Mouse (Mus musculus): ENCODE results near the gene Map3k5. TPM values are rescaled to one million over a fixed set of nuclear protein-coding genes. Genes with fewer than 3 reads are reported as not detected.

Gene Map3k5
- polyA plus RNA-seq, 1 experiment = 12.1 TPM

DNA sequence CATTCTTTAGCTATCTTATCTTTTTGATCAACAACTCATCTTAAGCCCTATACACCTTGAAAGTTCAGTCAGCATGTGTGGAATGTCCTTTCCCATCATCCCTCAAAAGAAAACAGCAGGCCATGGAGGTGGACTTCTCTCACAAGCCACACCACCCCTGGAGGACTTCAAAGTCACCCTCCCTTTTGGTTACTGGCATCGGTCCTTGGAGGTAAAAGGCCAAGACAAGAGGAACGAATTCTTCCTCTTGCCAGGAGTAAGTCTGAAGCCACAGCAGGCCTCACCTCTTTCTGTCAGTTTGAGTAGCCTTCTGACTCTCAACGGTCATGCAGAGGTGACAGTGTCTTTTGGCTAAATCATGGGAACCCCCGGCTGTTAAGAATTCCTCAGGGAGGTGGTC lies 250.1 kb downstream of the Map3k5 start:
- no peak for TF ChIP-seq CTCF (IDR thresholded peaks at IDR 0.05; ENCODE audit: borderline replicate concordance, insufficient read depth, low read depth, low read length)
- TF ChIP-seq POLR2A (IDR thresholded peaks at IDR 0.05; ENCODE audit: borderline replicate concordance, insufficient read depth, low read length) = no peak
- Histone ChIP-seq H3K4me3 (replicated peaks; ENCODE audit: insufficient read depth, low read depth, low read length) (no peak overlapping the region), H3K27me3 (ENCODE audit: control insufficient read depth, insufficient read depth, low read length) (no peaks in the 10 kb centered on the region), H3K27ac (ENCODE audit: insufficient read depth, low read length) (no peak overlapping the region), H3K4me1 (ENCODE audit: control insufficient read depth, insufficient read depth, low read length) (peaks cover 2% of the 10 kb centered on the region; the same call in 1 of the 2 replicates)
- DNase-seq = no peak
- WGBS = 63% methylated on average over 4 of the region's 4 CpGs

DNA sequence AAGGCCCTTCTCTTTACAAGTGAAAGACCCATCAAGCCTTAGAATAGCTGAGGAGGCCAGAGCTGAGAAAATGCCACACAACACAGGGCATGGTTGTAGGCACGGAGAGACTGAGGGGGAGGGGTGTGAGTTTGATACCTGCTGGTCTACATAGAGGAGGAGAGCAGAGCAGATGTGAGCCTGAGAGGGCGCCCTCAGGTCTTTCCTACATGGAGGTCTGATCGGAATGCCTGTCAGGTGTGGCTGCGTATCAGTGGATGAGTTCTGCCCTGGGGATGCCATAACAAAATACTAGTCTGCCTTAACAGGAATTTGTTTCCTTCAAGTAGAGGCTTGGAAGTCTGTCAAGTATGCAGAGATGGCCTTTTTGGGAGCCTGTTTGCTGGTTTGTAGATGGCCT lies 251.0 kb downstream of the Map3k5 start:
- WGBS = 93% methylated on average over 4 of the region's 4 CpGs
- no peak for DNase-seq

DNA sequence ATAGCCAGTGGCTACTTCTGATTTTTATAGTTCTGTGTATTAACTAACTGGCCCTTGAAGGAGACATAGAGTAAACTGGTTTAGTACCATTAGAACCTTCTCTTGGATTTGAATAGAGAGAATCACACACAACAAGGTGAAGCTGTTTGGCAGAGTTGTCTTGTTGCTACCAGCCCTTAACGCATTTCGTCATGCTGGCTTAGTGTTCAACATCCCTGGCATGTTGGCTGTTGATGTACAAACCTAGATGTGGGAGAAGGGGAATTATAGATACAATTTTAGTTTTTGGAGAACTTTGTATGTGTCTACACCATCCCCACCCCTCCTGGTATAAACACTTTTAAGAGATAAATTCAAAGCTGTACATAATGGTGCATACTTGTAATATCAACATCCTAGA lies 251.5 kb downstream of the Map3k5 start:
- DNase-seq = no peak
- no peaks in the 10 kb centered on the region for H3K27me3 ChIP-seq (ENCODE audit: control insufficient read depth, insufficient read depth, low read length)
- H3K27ac ChIP-seq (ENCODE audit: insufficient read depth, low read length) = no peak overlapping the region
- H3K4me3 ChIP-seq (replicated peaks; ENCODE audit: insufficient read depth, low read depth, low read length) = no peak overlapping the region
- 93% methylated on average over 2 of the region's 2 CpGs for WGBS
- no peak for TF ChIP-seq CTCF (IDR thresholded peaks at IDR 0.05; ENCODE audit: borderline replicate concordance, insufficient read depth, low read depth, low read length)
- TF ChIP-seq POLR2A (IDR thresholded peaks at IDR 0.05; ENCODE audit: borderline replicate concordance, insufficient read depth, low read length) = no peak
- H3K4me1 ChIP-seq (ENCODE audit: control insufficient read depth, insufficient read depth, low read length) = peaks cover 2% of the 10 kb centered on the region; the same call in 1 of the 2 replicates

More for the DNA sequence above, 251.0 kb downstream of the Map3k5 start:
- TF ChIP-seq POLR2A (IDR thresholded peaks at IDR 0.05; ENCODE audit: borderline replicate concordance, insufficient read depth, low read length) (no peak), CTCF (IDR thresholded peaks at IDR 0.05; ENCODE audit: borderline replicate concordance, insufficient read depth, low read depth, low read length) (no peak)
- H3K4me3 ChIP-seq (replicated peaks; ENCODE audit: insufficient read depth, low read depth, low read length) = no peak overlapping the region
- no peak overlapping the region for H3K27ac ChIP-seq (ENCODE audit: insufficient read depth, low read length)
- H3K27me3 ChIP-seq (ENCODE audit: control insufficient read depth, insufficient read depth, low read length) = no peaks in the 10 kb centered on the region
- H3K4me1 ChIP-seq (ENCODE audit: control insufficient read depth, insufficient read depth, low read length) = peaks cover 2% of the 10 kb centered on the region; the same call in 1 of the 2 replicates

DNA sequence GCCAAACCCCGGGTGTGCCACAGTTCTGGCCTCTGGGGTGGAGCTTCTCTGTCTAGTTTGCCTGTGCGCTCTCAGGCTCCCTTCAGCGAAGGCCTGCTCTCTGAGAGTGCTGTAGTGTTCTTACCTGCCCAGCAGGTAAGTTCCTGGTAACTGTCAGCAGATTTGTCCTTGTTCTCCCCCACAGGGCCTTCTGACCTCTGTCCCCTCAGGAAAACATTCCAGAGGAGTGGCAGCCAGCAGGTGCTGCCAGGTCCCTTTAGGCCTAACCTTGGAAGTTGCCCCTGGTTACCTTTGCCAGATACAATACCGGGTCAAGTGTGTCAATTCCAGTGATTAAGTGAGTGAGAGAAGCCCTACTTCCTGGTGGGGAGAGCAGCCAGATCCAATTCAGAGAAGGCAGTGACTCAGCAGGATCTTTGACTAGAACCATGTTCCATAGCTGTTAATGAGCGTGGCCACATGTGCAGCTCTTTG lies 252.6 kb downstream of the Map3k5 start:
- WGBS = 80% methylated on average over 5 of the region's 5 CpGs
- DNase-seq = no peak
- no peaks in the 10 kb centered on the region for H3K4me1 ChIP-seq (ENCODE audit: control insufficient read depth, insufficient read depth, low read length)
- no peak for TF ChIP-seq POLR2A (IDR thresholded peaks at IDR 0.05; ENCODE audit: borderline replicate concordance, insufficient read depth, low read length)
- no peak overlapping the region for H3K4me3 ChIP-seq (replicated peaks; ENCODE audit: insufficient read depth, low read depth, low read length)
- H3K27ac ChIP-seq (ENCODE audit: insufficient read depth, low read length) = no peak overlapping the region
- H3K27me3 ChIP-seq (ENCODE audit: control insufficient read depth, insufficient read depth, low read length) = no peaks in the 10 kb centered on the region

DNA sequence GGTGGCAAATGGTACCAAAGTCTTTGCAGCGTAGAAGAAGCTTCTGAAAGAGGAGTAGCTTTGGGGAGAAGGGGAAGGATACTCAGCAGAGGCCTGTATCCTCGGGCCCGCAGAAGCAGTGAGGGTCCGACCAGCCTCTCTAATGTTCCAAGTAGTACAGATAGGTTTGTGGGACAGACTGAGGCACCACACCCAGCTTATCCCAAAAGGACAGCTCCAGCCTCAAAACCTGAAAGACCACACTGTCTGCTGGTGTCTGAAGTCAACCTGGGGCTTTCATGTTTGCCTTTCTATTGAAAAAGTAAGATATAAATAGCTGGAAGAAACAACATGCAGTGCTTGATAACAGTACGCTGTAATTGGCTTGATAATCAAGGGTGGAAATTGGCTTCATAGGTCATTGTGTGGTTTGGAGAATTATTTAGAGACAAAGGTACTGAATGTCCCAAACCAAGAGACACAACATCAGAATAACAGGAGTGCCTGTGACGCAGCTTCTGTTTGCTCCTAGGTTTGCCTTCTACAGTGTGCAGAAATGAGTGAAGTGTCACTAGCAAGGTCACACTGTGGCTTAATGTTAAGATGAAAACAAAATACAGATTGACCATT lies 256.0 kb downstream of the Map3k5 start:
- Histone ChIP-seq H3K27ac (ENCODE audit: insufficient read depth, low read length) (no peak overlapping the region), H3K4me1 (ENCODE audit: control insufficient read depth, insufficient read depth, low read length) (peaks cover 5% of the 10 kb centered on the region), H3K27me3 (ENCODE audit: control insufficient read depth, insufficient read depth, low read length) (no peaks in the 10 kb centered on the region), H3K4me3 (replicated peaks; ENCODE audit: insufficient read depth, low read depth, low read length) (no peak overlapping the region)
- WGBS = 91% methylated on average over 6 of the region's 6 CpGs
- TF ChIP-seq CTCF (IDR thresholded peaks at IDR 0.05; ENCODE audit: borderline replicate concordance, insufficient read depth, low read depth, low read length) (no peak), POLR2A (IDR thresholded peaks at IDR 0.05; ENCODE audit: borderline replicate concordance, insufficient read depth, low read length) (no peak)
- DNase-seq = no peak

Other genes with a start within 250 kb of the Map3k5 start
- gene Il20ra, start 221.9 kb upstream of the Map3k5 start, polyA plus RNA-seq (2012; rRNA removed) = 0.16 and 0.36 TPM in 2 replicates
- 2.0 and 2.3 TPM in 2 replicates for gene Slc35d3, start 83.0 kb upstream of the Map3k5 start, polyA plus RNA-seq (2012; rRNA removed)
- gene Pex7, start 26.8 kb upstream of the Map3k5 start, polyA plus RNA-seq (2012; rRNA removed) = 38.8 and 39.8 TPM in 2 replicates
- 82.6 and 88.4 TPM in 2 replicates for gene Map7, start 214.0 kb downstream of the Map3k5 start, polyA plus RNA-seq (2012; rRNA removed)

Data from cerebellum, adult 2 months (tissue).